Mouse (Mus musculus): Measurements from ENCODE around the gene Snx32.

Snx32 gene

GRCm38 (mm10) chr19:5510031-5511026 lies at the start of gene Snx32:
Snx32 (minus strand) TSS chr19:5510538.
- peak; percentile 96 for DNase-seq (ENCODE audit: low spot score)

GRCm38 (mm10) chr19:5559631-5560456 lies 49.5 kb upstream of the Snx32 start:
- DNase-seq (ENCODE audit: low spot score): no peak

DNA sequence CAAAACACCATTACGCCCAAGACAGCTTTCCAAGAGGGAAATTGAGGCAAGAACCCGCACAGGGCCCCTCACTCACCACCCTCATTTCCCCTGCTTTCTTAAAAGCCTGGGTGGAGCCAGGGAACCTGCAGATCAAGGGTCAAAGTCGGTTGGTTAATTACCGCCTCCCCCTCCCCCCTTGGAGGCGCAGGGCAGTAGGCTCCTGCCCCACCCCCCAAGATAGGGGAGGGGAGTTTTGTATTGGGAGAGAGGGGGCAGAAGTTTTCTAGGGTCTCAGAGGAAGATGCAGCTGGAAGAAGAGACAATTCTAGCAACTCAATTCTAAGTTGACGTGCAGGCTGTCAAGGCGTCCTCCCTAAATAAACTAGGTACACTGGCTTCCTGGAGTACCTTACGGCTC lies 48.9 kb upstream of the Snx32 start:
- peak; percentile 58 for DNase-seq (ENCODE audit: low spot score)

DNA sequence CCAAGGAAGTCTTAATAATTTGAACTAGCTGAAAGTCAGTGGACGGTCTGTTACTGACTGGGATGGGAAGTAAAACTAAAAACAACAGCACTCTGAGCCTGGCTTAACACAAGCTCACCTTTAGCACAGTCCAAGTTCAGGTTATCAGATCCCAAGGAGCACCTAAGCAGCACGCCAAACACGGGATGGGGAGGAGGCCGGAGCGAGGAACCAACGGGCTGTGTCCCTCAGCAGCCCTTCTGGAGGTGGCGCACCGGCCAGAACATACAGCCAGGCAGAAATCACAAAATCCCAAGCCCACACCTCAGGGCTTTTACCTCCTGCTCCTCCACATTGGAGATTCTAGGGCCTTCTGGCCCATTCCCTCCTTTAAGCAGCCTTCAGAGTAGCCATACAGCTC lies 48.4 kb upstream of the Snx32 start:
- DNase-seq (ENCODE audit: low spot score): no peak

GRCm38 (mm10) chr19:5558169-5558568 lies 47.8 kb upstream of the Snx32 start:
- no peak for DNase-seq (ENCODE audit: low spot score)

GRCm38 (mm10) chr19:5554212-5554611 lies 43.9 kb upstream of the Snx32 start:
- peak; percentile 47 for DNase-seq (ENCODE audit: low spot score)

- no peak for DNase-seq (ENCODE audit: low spot score)
Observed at GRCm38 (mm10) chr19:5553802-5554201, 43.5 kb upstream of the Snx32 start.

DNA sequence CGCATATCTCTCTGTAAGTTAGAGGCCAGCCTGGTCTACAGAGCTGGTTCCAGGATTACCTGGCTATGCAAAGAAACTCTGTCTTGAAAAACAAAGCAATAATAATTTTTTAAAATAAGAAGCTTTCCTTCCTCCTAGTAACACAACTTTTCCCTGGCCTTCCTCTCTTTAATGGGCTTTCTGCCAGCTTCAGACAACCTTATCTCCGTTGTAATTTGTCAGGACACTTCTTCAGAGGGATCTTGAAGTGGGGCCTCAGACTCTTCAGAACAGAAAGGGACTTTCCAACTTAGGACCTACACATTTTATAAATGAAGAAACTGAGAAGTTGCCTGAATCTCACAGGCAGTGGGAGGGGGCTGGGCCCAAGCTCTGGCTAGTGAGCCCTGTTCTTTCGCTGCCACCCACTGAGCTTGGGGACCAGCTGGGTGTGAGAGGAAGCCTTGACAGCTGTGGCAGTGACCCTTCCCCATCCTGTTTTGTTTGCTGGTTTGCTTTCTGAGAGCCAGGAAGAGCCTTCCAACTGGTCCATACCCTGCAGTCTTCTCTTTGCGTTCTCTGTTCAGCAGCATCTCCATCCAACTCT lies 37.2 kb upstream of the Snx32 start:
- no peak for DNase-seq (ENCODE audit: low spot score)

DNA sequence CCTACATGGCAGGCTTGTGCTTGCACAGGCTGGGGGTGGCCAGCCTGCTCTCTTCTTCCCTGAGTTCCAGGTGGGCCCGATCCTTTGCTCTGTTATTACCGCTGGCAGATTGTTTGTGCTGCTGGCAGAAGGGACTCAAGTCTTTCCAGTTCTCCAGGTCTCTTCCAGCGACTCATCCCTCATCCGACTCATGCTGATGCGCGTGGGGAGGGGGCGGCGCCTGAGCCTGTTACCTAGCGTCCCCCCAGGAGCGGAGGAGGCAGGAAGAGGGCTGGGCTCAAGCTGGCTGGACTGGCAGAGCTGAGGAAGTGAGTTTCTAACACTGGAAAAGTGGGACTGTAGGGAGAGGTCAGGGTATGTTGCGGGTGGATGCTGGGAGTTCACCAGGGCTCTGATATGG lies 33.7 kb upstream of the Snx32 start:
- DNase-seq (ENCODE audit: low spot score): no peak

DNA sequence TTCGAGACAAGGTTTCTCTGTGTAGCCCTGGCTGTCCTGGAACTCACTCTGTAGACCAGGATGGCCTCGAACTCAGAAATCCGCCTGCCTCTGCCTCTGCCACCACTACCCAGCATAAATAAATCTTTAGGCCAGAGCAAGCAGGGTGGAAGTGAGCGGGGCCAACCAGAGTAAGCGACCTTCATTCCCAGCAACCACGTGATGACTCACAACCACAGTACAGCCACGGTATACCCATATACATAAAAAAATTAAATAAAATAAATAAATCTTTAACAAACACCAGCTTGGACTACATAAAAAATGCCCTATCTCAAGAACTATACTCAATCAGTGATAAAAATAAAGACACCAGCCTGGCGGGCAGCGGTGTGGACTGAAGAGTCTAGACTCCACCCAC lies 33.0 kb upstream of the Snx32 start:
- DNase-seq (ENCODE audit: low spot score): no peak

- DNase-seq (ENCODE audit: low spot score): no peak
Observed at GRCm38 (mm10) chr19:5538786-5539185, 28.4 kb upstream of the Snx32 start.

- no peak for DNase-seq (ENCODE audit: low spot score)
Observed at GRCm38 (mm10) chr19:5532520-5532919, 22.2 kb upstream of the Snx32 start.

DNA sequence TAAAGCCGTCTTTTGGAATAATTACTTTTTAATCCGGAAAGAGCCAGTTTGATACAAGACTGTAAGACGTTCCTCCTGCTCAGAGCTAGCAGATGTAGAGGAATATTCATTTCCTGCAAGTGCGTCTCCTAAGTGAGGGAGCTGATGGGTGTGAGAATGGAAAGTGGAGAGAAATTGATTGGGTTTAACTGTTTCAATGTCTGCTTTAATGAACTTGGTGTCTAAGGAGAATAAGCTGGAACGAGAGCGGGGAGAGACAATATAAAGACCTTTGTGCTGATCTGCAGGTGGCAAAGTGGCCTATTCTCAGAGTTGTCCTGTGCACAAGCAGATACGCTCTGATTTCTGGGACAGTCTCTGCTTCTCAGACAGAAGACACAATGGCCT lies 19.8 kb upstream of the Snx32 start:
- DNase-seq (ENCODE audit: low spot score): no peak

- peak; percentile 91 for DNase-seq (ENCODE audit: low spot score)
Observed at GRCm38 (mm10) chr19:5529325-5530137, 19.2 kb upstream of the Snx32 start.

DNA sequence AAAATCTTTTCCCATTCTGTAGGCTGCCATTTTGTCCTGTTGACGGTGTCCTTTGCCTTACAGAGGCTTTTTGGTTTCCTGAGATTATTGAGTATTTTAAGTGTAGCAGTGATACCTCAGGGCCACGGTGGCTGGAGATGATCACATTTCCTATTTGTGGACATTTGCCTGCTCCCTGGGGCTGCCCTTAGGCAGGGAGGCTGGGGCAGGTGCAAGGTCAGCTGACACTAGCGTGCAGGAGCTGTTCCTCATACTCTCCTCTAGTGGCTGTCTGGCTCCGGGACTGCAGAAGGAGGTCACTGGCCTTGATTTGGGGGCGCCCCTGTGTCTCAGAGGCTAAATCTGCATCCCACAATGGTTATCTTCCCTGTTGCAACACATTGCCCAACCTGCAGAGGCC lies 14.9 kb upstream of the Snx32 start:
- DNase-seq (ENCODE audit: low spot score): no peak

DNA sequence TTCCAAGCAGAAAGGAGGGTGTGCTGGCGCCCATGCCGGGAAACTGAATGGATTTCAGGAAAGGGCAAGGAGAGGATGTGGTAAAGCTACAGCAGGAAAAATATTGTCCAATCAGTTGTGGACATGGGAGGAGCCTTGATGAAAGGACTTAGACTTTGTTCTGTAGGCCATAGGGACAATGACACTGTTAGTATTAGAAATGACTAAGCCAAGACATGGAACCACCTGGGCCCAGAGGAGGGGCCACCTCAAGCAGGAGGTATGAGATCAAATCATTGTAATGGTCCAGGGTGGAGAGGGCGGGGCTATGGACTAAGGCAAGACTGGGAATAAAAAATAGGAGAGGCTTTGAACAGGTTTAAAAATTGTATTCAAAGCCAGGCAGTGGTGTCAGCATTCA lies 8.4 kb upstream of the Snx32 start:
- DNase-seq (ENCODE audit: low spot score): no peak

- DNase-seq (ENCODE audit: low spot score): no peak
Observed at GRCm38 (mm10) chr19:5516906-5517505, 6.7 kb upstream of the Snx32 start.

- DNase-seq (ENCODE audit: low spot score): no peak
Observed at GRCm38 (mm10) chr19:5515840-5516777, 5.8 kb upstream of the Snx32 start.

DNA sequence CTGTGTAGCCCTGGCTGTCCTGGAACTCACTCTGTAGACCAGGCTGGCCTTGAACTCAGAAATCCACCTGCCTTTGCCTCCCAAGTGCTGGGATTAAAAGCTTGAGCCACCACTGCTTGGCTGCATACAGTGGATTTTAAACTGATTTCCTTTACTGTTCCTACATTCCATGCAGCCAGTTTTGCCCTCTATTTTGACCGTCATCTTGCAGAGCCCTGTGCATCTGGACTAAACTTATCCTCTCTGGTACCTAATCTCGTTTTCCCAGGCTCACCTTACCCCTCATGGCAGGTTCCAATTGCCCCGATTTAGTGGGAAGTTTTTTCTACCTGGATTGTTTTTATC lies 2.6 kb upstream of the Snx32 start:
- DNase-seq (ENCODE audit: low spot score): no peak

All from yolk sac, embryonic 10.5 days (tissue).